13 mouse cellular contexts compared by ENCODE assay signal in genomic region chr6:54183825-54184578, GRCm38 (mm10).
DNase-seq lines count a peak whose midpoint lies in the region; ATAC-seq and TF ChIP-seq lines count a peak whose summit lies in the region.
"Had no signal": no experiment of that assay in that cellular context is flagged by ENCODE, and none has a peak within 500 bp of the region (broad histone marks: within the 10 kb centered on the region; RNA-seq: fewer than 3 reads in every experiment).

No protein-coding gene starts in this region.

- no peak for DNase-seq in forebrain, embryonic 11.5 days (ENCODE audit: low spot score)
- peak; percentile 40 to 46 for DNase-seq in left cerebral cortex, postnatal 36 days (ENCODE audit: low spot score in 2 of 2)
- no peak for DNase-seq in stomach, postnatal 0 days (ENCODE audit: low spot score)
- no peak for DNase-seq in kidney, postnatal 14 days
- DNase-seq: heart, adult 2 months; kidney, postnatal 4 days had no signal

- no peak overlapping the region for H3K4me3 ChIP-seq in forebrain, embryonic 13.5 days
- no peak overlapping the region for H3K4me3 ChIP-seq in forebrain, embryonic 11.5 days (ENCODE audit: low read depth, low read length)
- no peak overlapping the region for H3K4me3 ChIP-seq in midbrain, embryonic 13.5 days (replicated peaks)
- H3K4me3 ChIP-seq in midbrain, embryonic 16.5 days (ENCODE audit: low read depth, low read length), result no peak overlapping the region
- no peak overlapping the region for H3K4me3 ChIP-seq in stomach, postnatal 0 days (ENCODE audit: low read depth, low read length)
- H3K4me3 ChIP-seq: heart, adult 2 months; limb, embryonic 15.5 days; lung, embryonic 15.5 days; neural tube, embryonic 15.5 days had no signal

- no peaks in the 10 kb centered on the region for H3K27me3 ChIP-seq in forebrain, embryonic 13.5 days
- no peaks in the 10 kb centered on the region for H3K27me3 ChIP-seq in forebrain, embryonic 11.5 days (ENCODE audit: control insufficient read depth, insufficient read depth, low read length)
- no peaks in the 10 kb centered on the region for H3K27me3 ChIP-seq in midbrain, embryonic 13.5 days
- no peaks in the 10 kb centered on the region for H3K27me3 ChIP-seq in midbrain, embryonic 16.5 days (ENCODE audit: control insufficient read depth, insufficient read depth, low read depth, low read length)
- no peaks in the 10 kb centered on the region for H3K27me3 ChIP-seq in stomach, postnatal 0 days (ENCODE audit: control insufficient read depth, insufficient read depth, low read length)
- H3K27me3 ChIP-seq: limb, embryonic 15.5 days; lung, embryonic 15.5 days; neural tube, embryonic 15.5 days had no signal

- intact Hi-C loops in left cerebral cortex, postnatal 36 days (cut with DNase I), result no loop called here

- H3K9me3 ChIP-seq in forebrain, embryonic 13.5 days (replicated peaks), result no peaks in the 10 kb centered on the region
- no peaks in the 10 kb centered on the region for H3K9me3 ChIP-seq in forebrain, embryonic 11.5 days (ENCODE audit: control insufficient read depth, low read length)
- no peaks in the 10 kb centered on the region for H3K9me3 ChIP-seq in midbrain, embryonic 13.5 days
- H3K9me3 ChIP-seq in midbrain, embryonic 16.5 days (replicated peaks; ENCODE audit: control insufficient read depth, low read length, poor library complexity, severe bottlenecking), result no peaks in the 10 kb centered on the region
- no peaks in the 10 kb centered on the region for H3K9me3 ChIP-seq in stomach, postnatal 0 days (ENCODE audit: control insufficient read depth, low read length)
- H3K9me3 ChIP-seq: limb, embryonic 15.5 days; lung, embryonic 15.5 days; neural tube, embryonic 15.5 days had no signal

- H3K27ac ChIP-seq in forebrain, embryonic 13.5 days, result peak overlapping the region; percentile 70
- no peak overlapping the region for H3K27ac ChIP-seq in forebrain, embryonic 11.5 days (ENCODE audit: low read depth, low read length)
- H3K27ac ChIP-seq in midbrain, embryonic 13.5 days, result peak overlapping the region; percentile 15; the same call in 1 of the 2 replicates
- no peak overlapping the region for H3K27ac ChIP-seq in midbrain, embryonic 16.5 days (ENCODE audit: low read length)
- no peak overlapping the region for H3K27ac ChIP-seq in stomach, postnatal 0 days (replicated peaks)
- H3K27ac ChIP-seq: heart, adult 2 months; limb, embryonic 15.5 days; lung, embryonic 15.5 days; neural tube, embryonic 15.5 days had no signal

- TF ChIP-seq EP300 in stomach, postnatal 0 days (optimal IDR thresholded peaks at IDR 0.05), result no peak

- no peak overlapping the region for H3K4me2 ChIP-seq in forebrain, embryonic 13.5 days
- no peak overlapping the region for H3K4me2 ChIP-seq in forebrain, embryonic 11.5 days (ENCODE audit: low read depth, low read length, severe bottlenecking)
- no peak overlapping the region for H3K4me2 ChIP-seq in midbrain, embryonic 13.5 days (replicated peaks)
- no peak overlapping the region for H3K4me2 ChIP-seq in midbrain, embryonic 16.5 days (ENCODE audit: low read length)
- H3K4me2 ChIP-seq in stomach, postnatal 0 days (replicated peaks; ENCODE audit: low read depth), result no peak overlapping the region
- H3K4me2 ChIP-seq: limb, embryonic 15.5 days; lung, embryonic 15.5 days; neural tube, embryonic 15.5 days had no signal

- WGBS in forebrain, embryonic 13.5 days, result 57% methylated on average over 14 of the region's 14 CpGs
- WGBS in forebrain, embryonic 11.5 days, result 68% methylated on average over 14 of the region's 14 CpGs
- 48% methylated on average over 14 of the region's 14 CpGs for WGBS in midbrain, embryonic 13.5 days
- WGBS in midbrain, embryonic 16.5 days, result 45% methylated on average over 14 of the region's 14 CpGs
- WGBS in stomach, postnatal 0 days, result 73% methylated on average over 14 of the region's 14 CpGs

- H3K9ac ChIP-seq in forebrain, embryonic 13.5 days, result no peak overlapping the region; the same call in 1 of the 2 replicates
- H3K9ac ChIP-seq in forebrain, embryonic 11.5 days (ENCODE audit: low read length), result no peak overlapping the region
- no peak overlapping the region for H3K9ac ChIP-seq in midbrain, embryonic 13.5 days (replicated peaks)
- no peak overlapping the region for H3K9ac ChIP-seq in midbrain, embryonic 16.5 days (ENCODE audit: low read depth, low read length)
- H3K9ac ChIP-seq in stomach, postnatal 0 days (ENCODE audit: low read length), result no peak overlapping the region
- H3K9ac ChIP-seq: limb, embryonic 15.5 days; lung, embryonic 15.5 days; neural tube, embryonic 15.5 days had no signal

- no peaks in the 10 kb centered on the region for H3K36me3 ChIP-seq in forebrain, embryonic 13.5 days (ENCODE audit: poor library complexity, severe bottlenecking)
- H3K36me3 ChIP-seq in forebrain, embryonic 11.5 days (ENCODE audit: control insufficient read depth, insufficient read depth, low read length), result no peaks in the 10 kb centered on the region
- no peaks in the 10 kb centered on the region for H3K36me3 ChIP-seq in midbrain, embryonic 13.5 days
- no peaks in the 10 kb centered on the region for H3K36me3 ChIP-seq in midbrain, embryonic 16.5 days (ENCODE audit: control insufficient read depth, insufficient read depth, low read length)
- H3K36me3 ChIP-seq in stomach, postnatal 0 days (ENCODE audit: control insufficient read depth, insufficient read depth, low read length), result no peaks in the 10 kb centered on the region
- H3K36me3 ChIP-seq: limb, embryonic 15.5 days; lung, embryonic 15.5 days; neural tube, embryonic 15.5 days had no signal

- TF ChIP-seq CTCF in stomach, postnatal 0 days (IDR thresholded peaks at IDR 0.05; ENCODE audit: low read depth), result no peak

- H3K4me1 ChIP-seq in forebrain, embryonic 13.5 days, result peaks cover 13% of the 10 kb centered on the region
- no peaks in the 10 kb centered on the region for H3K4me1 ChIP-seq in forebrain, embryonic 11.5 days (replicated peaks; ENCODE audit: control insufficient read depth, insufficient read depth, low read length)
- H3K4me1 ChIP-seq in midbrain, embryonic 13.5 days (replicated peaks), result peaks cover 15% of the 10 kb centered on the region
- peaks cover 6% of the 10 kb centered on the region for H3K4me1 ChIP-seq in midbrain, embryonic 16.5 days (ENCODE audit: control insufficient read depth, insufficient read depth, low read length)
- H3K4me1 ChIP-seq in stomach, postnatal 0 days (replicated peaks; ENCODE audit: control insufficient read depth, insufficient read depth), result no peaks in the 10 kb centered on the region; the same call in 1 of the 2 replicates
- H3K4me1 ChIP-seq: limb, embryonic 15.5 days; lung, embryonic 15.5 days; neural tube, embryonic 15.5 days had no signal

- peak; percentile 48; the same call in 1 of the 2 replicates for ATAC-seq in forebrain, embryonic 13.5 days
- ATAC-seq in forebrain, embryonic 11.5 days (replicated peaks; ENCODE audit: low FRiP score), result no peak
- peak; percentile 48; the same call in 1 of the 2 replicates for ATAC-seq in midbrain, embryonic 13.5 days
- ATAC-seq in midbrain, embryonic 16.5 days, result no peak
- ATAC-seq in stomach, postnatal 0 days (ENCODE audit: low FRiP score, low TSS enrichment), result no peak
- no peak for ATAC-seq in inflammation-experienced regulatory T-cells, adult 6 months

Comparison
In these comparisons a context has a peak if more than half of its experiments do, and no peak if none do; other contexts are left out.
1. ATAC-seq: peak in forebrain, embryonic 13.5 days (single experiment) and midbrain, embryonic 13.5 days (single experiment); none in forebrain, embryonic 11.5 days (single experiment), midbrain, embryonic 16.5 days (single experiment), stomach, postnatal 0 days (single experiment) and inflammation-experienced regulatory T-cells, adult 6 months (single experiment).
2. H3K27ac ChIP-seq: peak in forebrain, embryonic 13.5 days (single experiment) and midbrain, embryonic 13.5 days (single experiment); none in forebrain, embryonic 11.5 days (single experiment), midbrain, embryonic 16.5 days (single experiment) and stomach, postnatal 0 days (single experiment).
3. DNase-seq: peak in left cerebral cortex, postnatal 36 days (2 of 2); none in forebrain, embryonic 11.5 days (single experiment), stomach, postnatal 0 days (single experiment) and kidney, postnatal 14 days (single experiment).